Mouse (Mus musculus): ENCODE results near the gene Tmco1. TPM values are rescaled to one million over a fixed set of nuclear protein-coding genes. Genes with fewer than 3 reads are reported as not detected.

Gene Tmco1
- total and polyA plus RNA-seq, 3 experiments: 60.3 to 95.3 (median 88.2) TPM

DNA sequence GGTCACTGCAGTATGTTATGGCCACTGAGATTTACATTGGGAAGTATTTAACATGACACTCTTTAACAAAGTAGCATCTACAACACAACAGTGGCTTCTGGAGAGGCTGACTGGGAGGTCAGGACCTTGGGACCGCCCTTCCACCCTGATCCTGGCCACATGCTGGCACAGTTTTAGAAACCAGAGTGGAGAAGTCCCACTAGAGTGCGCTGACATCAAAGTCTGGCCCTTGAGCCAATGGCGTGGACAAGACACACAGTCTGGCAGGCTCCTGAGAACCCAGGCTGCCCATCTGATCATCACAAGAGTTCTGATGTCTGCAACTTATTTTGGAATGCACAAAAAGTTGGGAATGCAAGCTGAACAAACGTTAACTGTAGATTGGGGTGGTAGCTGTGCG, 71.6 kb downstream of the Tmco1 start:
- intact Hi-C loops (cut with DNase I): no loop called here
- Histone ChIP-seq H3K79me2 (replicated peaks; ENCODE audit: control insufficient read depth, insufficient read depth, low read length) (no peaks in the 10 kb centered on the region), H3K27me3 (ENCODE audit: control insufficient read depth, insufficient read depth, low read length) (no peaks in the 10 kb centered on the region), H3K4me3 (no peak overlapping the region), H3K36me3 (ENCODE audit: control insufficient read depth, insufficient read depth, low read length) (no peaks in the 10 kb centered on the region), H3K4me1 (ENCODE audit: control insufficient read depth, insufficient read depth, low read length) (peaks cover 11% of the 10 kb centered on the region), H3K27ac (no peak overlapping the region), H3K9ac (ENCODE audit: low read depth, low read length) (no peak overlapping the region)
- peak in 1 of 2 experiments; percentile 41 for DNase-seq
- 49% methylated on average over 5 of the region's 5 CpGs for WGBS
- TF ChIP-seq CTCF (IDR thresholded peaks at IDR 0.05) (peak; percentile 33), EP300 (IDR thresholded peaks at IDR 0.05; ENCODE audit: insufficient read depth, low read depth, low read length) (no peak)

DNA sequence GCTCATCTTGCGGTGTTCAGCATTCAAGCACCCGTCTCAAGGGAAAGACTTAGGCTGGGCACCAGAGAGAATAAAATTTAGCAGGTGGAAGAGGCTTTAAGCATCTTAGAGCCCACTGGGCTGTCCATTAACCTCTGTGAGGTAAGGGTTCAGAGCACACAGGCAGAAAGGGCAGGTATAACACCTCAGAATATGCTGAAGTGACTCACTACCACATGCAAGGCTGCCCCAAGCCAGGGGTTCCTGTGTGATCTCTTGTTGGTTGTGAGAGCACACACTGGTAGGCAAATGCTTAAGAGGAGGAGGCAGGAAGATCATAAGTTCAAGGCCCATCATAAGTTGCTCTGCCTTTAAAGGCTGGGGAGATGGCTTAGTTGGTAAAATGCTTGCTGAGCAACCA, 72.0 kb downstream of the Tmco1 start:
- intact Hi-C loops (cut with DNase I): no loop called here
- H3K36me3 ChIP-seq (ENCODE audit: control insufficient read depth, insufficient read depth, low read length): no peaks in the 10 kb centered on the region
- H3K4me3 ChIP-seq: no peak overlapping the region

DNA sequence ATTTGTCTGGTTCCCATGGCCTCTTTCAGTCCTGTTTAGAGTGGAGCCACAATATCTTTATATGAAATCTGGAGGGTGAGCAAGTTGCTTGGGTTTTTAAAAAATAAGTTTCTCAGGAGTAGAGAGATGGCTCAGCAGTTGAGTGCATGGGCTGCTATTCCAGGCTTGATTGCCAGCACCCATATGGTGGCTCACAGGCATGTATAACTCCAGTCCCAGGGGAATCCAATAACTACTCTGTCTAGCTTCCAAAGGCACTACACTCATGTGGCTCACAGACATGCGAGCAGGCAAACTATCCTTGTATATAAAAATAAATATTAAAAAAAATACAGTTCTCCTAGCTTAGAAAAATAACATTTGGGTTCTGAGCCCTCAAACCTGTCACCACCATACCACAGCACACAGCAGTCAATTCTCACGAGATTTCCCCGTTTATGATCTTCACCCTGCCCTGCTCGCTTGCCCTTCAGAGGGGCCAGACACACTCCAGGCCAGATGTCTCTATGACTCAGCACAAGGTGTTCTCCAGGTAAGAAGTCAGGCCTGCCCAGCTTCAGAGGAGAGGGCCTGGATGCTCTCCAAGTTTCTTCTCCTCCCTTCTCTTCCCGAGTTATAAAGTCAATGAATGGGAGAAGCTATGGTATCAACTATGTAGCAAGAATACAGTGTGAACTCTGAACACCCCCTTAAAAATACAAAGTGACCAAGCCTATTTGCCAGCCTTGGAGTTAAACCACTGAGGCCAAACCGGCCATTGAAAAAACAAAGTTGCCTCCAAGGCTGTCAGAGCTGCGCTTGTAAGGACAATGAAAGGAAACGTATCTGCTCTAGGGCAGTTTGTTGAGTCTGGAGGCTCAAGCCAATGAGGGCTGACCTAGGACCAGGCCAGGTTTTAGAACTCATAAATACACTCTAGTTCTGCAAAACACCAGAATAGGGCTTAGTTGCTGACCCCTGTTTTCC, 73.2 kb downstream of the Tmco1 start:
- intact Hi-C loops (cut with DNase I): no loop called here

More for the DNA sequence above, 72.0 kb downstream of the Tmco1 start:
- no peak for DNase-seq
- Histone ChIP-seq H3K27me3 (ENCODE audit: control insufficient read depth, insufficient read depth, low read length) (no peaks in the 10 kb centered on the region), H3K27ac (no peak overlapping the region), H3K79me2 (replicated peaks; ENCODE audit: control insufficient read depth, insufficient read depth, low read length) (no peaks in the 10 kb centered on the region), H3K9ac (ENCODE audit: low read depth, low read length) (no peak overlapping the region), H3K4me1 (ENCODE audit: control insufficient read depth, insufficient read depth, low read length) (peaks cover 13% of the 10 kb centered on the region)
- no peak for TF ChIP-seq CTCF (IDR thresholded peaks at IDR 0.05)
- TF ChIP-seq EP300 (IDR thresholded peaks at IDR 0.05; ENCODE audit: insufficient read depth, low read depth, low read length): no peak
- no peak for TF ChIP-seq POLR2A (IDR thresholded peaks at IDR 0.05; ENCODE audit: insufficient read depth, low read depth, low read length)
- 73% methylated on average over 2 of the region's 2 CpGs for WGBS

DNA sequence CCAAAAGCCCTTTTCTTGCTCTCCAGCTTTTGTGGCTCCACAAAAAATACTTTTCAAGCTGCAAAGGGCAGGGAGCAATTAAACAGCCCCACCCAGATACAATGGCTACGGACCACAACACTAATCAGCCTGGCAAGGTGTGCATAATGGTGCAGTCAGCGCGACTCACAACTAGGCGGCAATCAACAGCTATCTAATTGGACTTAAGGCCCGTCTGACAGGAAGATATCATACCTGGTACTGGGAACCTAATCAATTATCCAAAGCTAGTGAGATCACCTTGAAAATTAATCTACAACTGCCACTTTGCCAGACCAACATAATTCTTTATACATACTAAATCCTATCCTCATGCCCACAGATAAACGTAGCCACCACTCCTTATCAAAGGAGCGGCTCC, 74.1 kb downstream of the Tmco1 start:
- TF ChIP-seq CTCF (IDR thresholded peaks at IDR 0.05) (no peak), POLR2A (IDR thresholded peaks at IDR 0.05; ENCODE audit: insufficient read depth, low read depth, low read length) (no peak), EP300 (IDR thresholded peaks at IDR 0.05; ENCODE audit: insufficient read depth, low read depth, low read length) (no peak)
- 79% methylated on average over 7 of the region's 7 CpGs for WGBS
- peaks cover 15% of the 10 kb centered on the region for H3K4me1 ChIP-seq (ENCODE audit: control insufficient read depth, insufficient read depth, low read length)
- no peak overlapping the region for H3K4me3 ChIP-seq
- H3K27ac ChIP-seq: no peak overlapping the region
- intact Hi-C loops (cut with DNase I): no loop called here
- DNase-seq: no peak
- no peaks in the 10 kb centered on the region for H3K79me2 ChIP-seq (replicated peaks; ENCODE audit: control insufficient read depth, insufficient read depth, low read length)
- H3K27me3 ChIP-seq (ENCODE audit: control insufficient read depth, insufficient read depth, low read length): no peaks in the 10 kb centered on the region
- H3K36me3 ChIP-seq (ENCODE audit: control insufficient read depth, insufficient read depth, low read length): no peaks in the 10 kb centered on the region; the same call in 1 of the 2 replicates
- H3K9ac ChIP-seq (ENCODE audit: low read depth, low read length): no peak overlapping the region

More for the DNA sequence above, 73.2 kb downstream of the Tmco1 start:
- no peaks in the 10 kb centered on the region for H3K79me2 ChIP-seq (replicated peaks; ENCODE audit: control insufficient read depth, insufficient read depth, low read length)
- H3K4me1 ChIP-seq (ENCODE audit: control insufficient read depth, insufficient read depth, low read length): peaks cover 15% of the 10 kb centered on the region
- WGBS: 51% methylated on average over 8 of the region's 8 CpGs
- no peak overlapping the region for H3K4me3 ChIP-seq
- no peak for DNase-seq
- no peaks in the 10 kb centered on the region for H3K36me3 ChIP-seq (ENCODE audit: control insufficient read depth, insufficient read depth, low read length)
- no peak overlapping the region; the same call in 1 of the 2 replicates for H3K27ac ChIP-seq
- no peak for TF ChIP-seq CTCF (IDR thresholded peaks at IDR 0.05)
- no peaks in the 10 kb centered on the region for H3K27me3 ChIP-seq (ENCODE audit: control insufficient read depth, insufficient read depth, low read length)
- H3K9ac ChIP-seq (ENCODE audit: low read depth, low read length): no peak overlapping the region

DNA sequence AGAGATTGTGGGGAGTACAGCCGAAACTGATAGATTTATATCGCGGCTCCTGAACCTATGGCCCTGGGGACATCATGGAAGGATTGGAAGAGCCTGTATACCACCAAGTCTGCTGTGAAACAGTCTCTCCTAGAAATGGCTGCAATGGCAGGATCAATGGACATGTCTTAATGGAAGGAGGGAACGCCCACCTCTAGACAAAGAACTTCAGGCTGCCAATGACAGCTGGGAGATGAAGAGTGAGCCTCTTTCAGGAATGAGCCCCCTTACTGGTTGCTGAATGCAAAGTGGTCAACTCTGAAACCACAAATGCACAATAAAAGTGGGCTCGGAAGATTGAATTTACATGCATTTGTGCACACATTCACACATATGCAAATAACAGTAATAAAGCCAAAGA, 74.6 kb downstream of the Tmco1 start:
- H3K4me1 ChIP-seq (ENCODE audit: control insufficient read depth, insufficient read depth, low read length): peaks cover 15% of the 10 kb centered on the region
- H3K36me3 ChIP-seq (ENCODE audit: control insufficient read depth, insufficient read depth, low read length): peaks cover 3% of the 10 kb centered on the region
- H3K4me3 ChIP-seq: no peak overlapping the region
- TF ChIP-seq POLR2A (IDR thresholded peaks at IDR 0.05; ENCODE audit: insufficient read depth, low read depth, low read length) (no peak), CTCF (IDR thresholded peaks at IDR 0.05) (no peak), EP300 (IDR thresholded peaks at IDR 0.05; ENCODE audit: insufficient read depth, low read depth, low read length) (no peak)
- no peak overlapping the region for H3K9ac ChIP-seq (ENCODE audit: low read depth, low read length)
- intact Hi-C loops (cut with DNase I): no loop called here
- no peak overlapping the region for H3K27ac ChIP-seq
- no peaks in the 10 kb centered on the region for H3K79me2 ChIP-seq (replicated peaks; ENCODE audit: control insufficient read depth, insufficient read depth, low read length)
- H3K27me3 ChIP-seq (ENCODE audit: control insufficient read depth, insufficient read depth, low read length): no peaks in the 10 kb centered on the region
- WGBS: 92% methylated on average over 5 of the region's 5 CpGs
- DNase-seq: no peak

DNA sequence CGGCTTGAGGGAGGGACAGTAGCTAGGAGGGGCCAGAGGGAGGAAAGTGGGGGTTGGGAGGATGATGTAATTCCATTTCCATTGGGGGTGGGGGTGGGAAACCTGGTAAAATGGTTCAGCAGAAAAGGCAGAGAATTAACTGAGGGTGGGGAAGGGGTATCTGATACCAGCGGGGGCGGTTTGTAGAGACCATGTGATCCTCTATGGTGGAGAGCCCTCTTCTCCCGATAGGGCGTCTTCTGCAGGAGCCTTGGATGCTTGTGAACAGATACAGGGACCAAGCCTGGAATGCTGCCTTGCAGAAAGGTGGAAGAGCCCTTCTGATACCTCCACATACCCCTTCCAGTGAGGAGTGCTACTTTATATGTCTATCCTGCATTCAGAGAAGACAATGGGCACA, 75.0 kb downstream of the Tmco1 start:
- no peak overlapping the region for H3K27ac ChIP-seq
- TF ChIP-seq CTCF (IDR thresholded peaks at IDR 0.05) (no peak), POLR2A (IDR thresholded peaks at IDR 0.05; ENCODE audit: insufficient read depth, low read depth, low read length) (no peak), EP300 (IDR thresholded peaks at IDR 0.05; ENCODE audit: insufficient read depth, low read depth, low read length) (no peak)
- no peaks in the 10 kb centered on the region for H3K79me2 ChIP-seq (replicated peaks; ENCODE audit: control insufficient read depth, insufficient read depth, low read length)
- no peak overlapping the region for H3K4me3 ChIP-seq
- H3K36me3 ChIP-seq (ENCODE audit: control insufficient read depth, insufficient read depth, low read length): peaks cover 5% of the 10 kb centered on the region
- no peaks in the 10 kb centered on the region for H3K27me3 ChIP-seq (ENCODE audit: control insufficient read depth, insufficient read depth, low read length)
- intact Hi-C loops (cut with DNase I): no loop called here
- H3K9ac ChIP-seq (ENCODE audit: low read depth, low read length): no peak overlapping the region
- 90% methylated on average over 5 of the region's 5 CpGs for WGBS
- no peak for DNase-seq
- peaks cover 14% of the 10 kb centered on the region for H3K4me1 ChIP-seq (ENCODE audit: control insufficient read depth, insufficient read depth, low read length)

Small RNAs within 50 kb of the gene (microRNA-seq; reads per million reads assigned to microRNA genes)
- gene Gm25911: 0 to 0.39 reads per million in 2 experiments
- gene Mir6347: 0 reads per million in 2 experiments

Other genes with a start within 250 kb of the Tmco1 start
- 10 to 100 TPM; 45.9 to 57.6 TPM for gene Uck2, start 23.1 kb upstream of the Tmco1 start, total RNA-seq (2021)
- gene Uck2, start 23.1 kb upstream of the Tmco1 start, polyA plus RNA-seq (2012; rRNA removed): 21.4 and 27.5 TPM in 2 replicates
- 10 to 100 TPM; 18.4 to 20.4 TPM for gene Aldh9a1, start 41.6 kb downstream of the Tmco1 start, total RNA-seq (2021)
- 31.5 and 49.6 TPM in 2 replicates for gene Aldh9a1, start 41.6 kb downstream of the Tmco1 start, polyA plus RNA-seq (2012; rRNA removed)
- 100 to 1,000 TPM; 274 to 351 TPM for gene Mgst3, start 85.5 kb downstream of the Tmco1 start, total RNA-seq (2021)
- gene Mgst3, start 85.5 kb downstream of the Tmco1 start, polyA plus RNA-seq (2012; rRNA removed): 788 and 868 TPM in 2 replicates
- 1 to 10 TPM; 2.4 to 5.2 TPM for gene Lrrc52, start 158.4 kb downstream of the Tmco1 start, total RNA-seq (2021)
- 0.39 and 1.6 TPM in 2 replicates for gene Lrrc52, start 158.4 kb downstream of the Tmco1 start, polyA plus RNA-seq (2012; rRNA removed)